Mouse (Mus musculus) liver, embryonic 14.5 days (tissue): ENCODE data around the gene Tuba8. TPM values are rescaled to one million over a fixed set of nuclear protein-coding genes. Genes with fewer than 3 reads are reported as not detected.

Source experiments
- ATAC-seq: fragments of 200-750 bp; cut with Nextera tagmentation; 2 replicates; pipeline ENCODE4 v1.8.0; 2017; ENCODE audit warnings: moderate number of reproducible peaks, mild to moderate bottlenecking, moderate library complexity; ENCODE audit not compliant: insufficient read depth
- DNase-seq, 3 experiments: peaks; one replicate each; pipeline ENCODE4 v3.0.0-alpha.2; 2012 to 2013; ENCODE audit warnings: low read depth in 3 of 3, low spot score in 3 of 3
- H3K27ac ChIP-seq: fragments of 300-500 bp; sonication (generic); 2 replicates; pipeline ENCODE4 v1.5.1; 2014; ENCODE audit warnings: moderate library complexity, mild to moderate bottlenecking, control low read depth, inconsistent platforms
- H3K27me3 ChIP-seq: fragments of 300-500 bp; sonication (generic); 2 replicates; pipeline ENCODE4 v1.6.1; 2014; ENCODE audit warnings: mild to moderate bottlenecking, low read length, moderate library complexity; ENCODE audit not compliant: control insufficient read depth, insufficient read depth
- H3K36me3 ChIP-seq: fragments of 300-500 bp; sonication (generic); replicated peaks from 2 replicates; pipeline ENCODE4 v1.6.1; 2014; ENCODE audit warnings: low read depth; ENCODE audit not compliant: control insufficient read depth, insufficient read depth
- H3K4me1 ChIP-seq, 2 experiments: fragments of 200-500 bp in 1 of 2; fragments of 300-500 bp in 1 of 2; sonication (generic) in 1 of 2; replicated peaks; 2 replicates each; pipeline ENCODE4 v1.6.1; 2012 to 2014; ENCODE audit warnings: antibody characterized with exemption in 1 of 2, inconsistent platforms in 1 of 2, low read length in 1 of 2; ENCODE audit not compliant: control insufficient read depth in 2 of 2, insufficient read depth in 2 of 2
- H3K4me2 ChIP-seq: fragments of 300-500 bp; sonication (generic); 2 replicates; pipeline ENCODE4 v1.6.1; 2014; ENCODE audit warnings: low read depth, mild to moderate bottlenecking, control low read depth, moderate library complexity
- H3K4me3 ChIP-seq, 2 experiments: fragments of 200-500 bp in 1 of 2; fragments of 300-500 bp in 1 of 2; sonication (generic) in 1 of 2; 2 replicates each; pipeline ENCODE4 v1.5.1; 2012 to 2014; ENCODE audit warnings: low read depth in 2 of 2, low read length in 2 of 2, mild to moderate bottlenecking in 2 of 2, control low read depth in 1 of 2, inconsistent platforms in 1 of 2, moderate library complexity in 1 of 2; ENCODE audit not compliant: insufficient read depth in 1 of 2
- H3K9ac ChIP-seq: fragments of 300-500 bp; sonication (generic); replicated peaks from 2 replicates; pipeline ENCODE4 v1.6.1; 2014; ENCODE audit warnings: mild to moderate bottlenecking, control low read depth, moderate library complexity
- H3K9me3 ChIP-seq: fragments of 300-500 bp; sonication (generic); 2 replicates; pipeline ENCODE4 v1.6.1; 2016; ENCODE audit warnings: low read length, mixed read lengths; ENCODE audit not compliant: control insufficient read depth
- CTCF ChIP-seq: IDR thresholded peaks from 2 replicates; pipeline ENCODE4 v1.5.1; 2016; ENCODE audit warnings: antibody characterized with exemption, low read depth, control low read depth
- EP300 ChIP-seq: IDR thresholded peaks from 2 replicates; pipeline ENCODE4 v1.6.1; 2016; ENCODE audit warnings: antibody characterized with exemption, low read depth
- WGBS: fragments of 180-500 bp; shearing (Covaris S2); extraction: QIAGEN DNeasy Blood & Tissue Kit; methylation state at CpG from one replicate; pipeline ENCODE4 v1.1.7; 2014; ENCODE audit not compliant: insufficient replicate concordance; 5-methylcytosine and 5-hydroxymethylcytosine counted together
- polyA plus RNA-seq, 2 experiments: library from polyadenylated mRNA; depleted of rRNA in 1 of 2; stranded (reverse) in 1 of 2; unstranded in 1 of 2; fragments of >200 nt; fragmentation: Nextera tagmentation in 1 of 2; extraction: Ambion mirVana in 1 of 2; gene quantifications; 2 replicates each; pipeline versions ENCODE4 v1.2.1 to v1.2.3; 2012 to 2014

Gene Tuba8
- polyA plus RNA-seq, 2 experiments, result 1.1 to 6.0 TPM

DNA sequence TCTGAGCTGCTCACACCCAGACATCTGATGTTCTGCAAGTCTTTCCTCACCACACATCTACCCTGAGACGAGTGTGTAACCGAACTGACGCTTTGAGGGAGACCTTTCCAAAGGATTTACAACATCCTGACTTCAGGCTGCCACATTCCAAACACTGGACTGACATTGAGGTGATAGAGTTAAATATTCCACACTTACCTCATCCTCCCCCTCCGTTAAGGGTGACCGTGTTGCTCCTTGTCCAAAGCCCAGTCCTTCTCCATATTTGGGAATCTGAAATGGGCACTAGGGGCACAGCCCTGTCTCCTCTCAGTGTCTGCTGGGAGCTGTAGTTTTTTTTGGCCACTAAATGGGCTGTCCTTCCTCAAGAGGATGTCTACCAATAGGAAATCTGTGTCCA is 37.0 kb upstream of the Tuba8 start:
- H3K27me3 ChIP-seq, result no peaks in the 10 kb centered on the region; the same call in 1 of the 2 replicates
- no peak overlapping the region for H3K27ac ChIP-seq
- H3K4me3 ChIP-seq, result no peak overlapping the region
- DNase-seq, result no peak
- H3K4me1 ChIP-seq, result peaks cover 0 to 10% of the 10 kb centered on the region in 2 experiments; a peak in 2 of 4 replicates
- H3K9me3 ChIP-seq, result no peaks in the 10 kb centered on the region
- TF ChIP-seq EP300 (no peak), CTCF (no peak)
- H3K36me3 ChIP-seq, result no peaks in the 10 kb centered on the region
- H3K9ac ChIP-seq, result no peak overlapping the region
- WGBS, result 50% methylated on average over 5 of the region's 5 CpGs
- H3K4me2 ChIP-seq, result no peak overlapping the region
- no peak for ATAC-seq

DNA sequence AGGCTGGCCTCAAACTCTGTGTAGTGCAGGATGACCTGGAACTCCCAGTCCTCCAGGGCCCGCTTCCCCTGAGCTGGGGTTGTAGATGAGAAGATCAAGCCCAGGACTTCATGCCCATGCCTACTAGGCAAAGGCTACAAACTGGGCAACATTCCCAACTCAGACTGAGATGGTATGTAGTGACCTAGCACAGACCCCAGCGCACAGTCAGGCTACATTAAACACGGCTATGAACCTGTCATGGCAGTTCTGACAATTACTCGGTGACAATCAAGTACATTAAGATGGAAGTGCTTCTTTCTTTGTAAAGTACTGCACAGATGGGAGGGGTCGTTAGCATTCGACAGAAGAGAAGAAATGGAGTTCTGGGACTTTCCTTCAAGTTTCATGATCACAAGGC is 35.7 kb upstream of the Tuba8 start:
- H3K27me3 ChIP-seq, result no peaks in the 10 kb centered on the region; the same call in 1 of the 2 replicates
- H3K4me1 ChIP-seq, result peaks cover 0 to 10% of the 10 kb centered on the region in 2 experiments; a peak in 2 of 4 replicates
- no peak overlapping the region for H3K4me3 ChIP-seq
- H3K4me2 ChIP-seq, result no peak overlapping the region
- no peaks in the 10 kb centered on the region for H3K9me3 ChIP-seq
- no peak overlapping the region for H3K27ac ChIP-seq
- H3K36me3 ChIP-seq, result no peaks in the 10 kb centered on the region
- 74% methylated on average over 6 of the region's 6 CpGs for WGBS
- H3K9ac ChIP-seq, result no peak overlapping the region
- ATAC-seq (no peak), DNase-seq (no peak)
- TF ChIP-seq CTCF, result no peak
- TF ChIP-seq EP300, result no peak

DNA sequence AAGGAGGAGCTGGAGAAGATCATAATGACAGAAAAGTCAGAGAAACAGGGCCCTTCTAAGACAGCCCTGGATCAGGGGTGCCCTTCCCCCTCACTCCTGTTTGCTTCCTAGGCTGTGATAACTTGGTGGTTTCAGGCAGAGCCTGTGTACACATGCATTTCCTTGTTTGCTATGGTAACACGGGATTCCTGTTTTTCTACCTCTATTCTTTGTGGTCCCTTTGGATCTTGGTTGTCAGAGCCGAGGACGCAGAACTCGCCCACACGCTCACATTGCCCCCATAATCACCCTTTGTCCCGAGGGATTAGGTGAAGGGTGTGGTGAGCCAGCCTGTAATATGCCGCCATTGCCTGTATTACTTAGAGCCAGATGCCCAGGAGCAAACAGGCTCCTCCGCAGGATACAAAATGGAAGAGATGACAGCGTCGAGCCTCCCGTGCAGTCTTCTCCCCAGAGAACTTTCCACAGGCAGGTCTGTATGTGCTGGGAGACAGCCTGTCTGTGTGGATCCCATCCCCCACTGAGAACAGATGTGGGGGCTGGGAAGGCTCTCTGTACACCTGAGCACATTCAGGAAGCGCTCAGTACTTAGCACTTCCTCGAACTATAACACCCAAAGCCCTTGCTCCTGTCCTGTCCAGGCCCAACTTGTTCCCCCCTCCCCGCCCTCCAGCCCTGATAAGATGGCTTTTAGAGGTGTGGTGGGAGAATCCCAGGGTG is 34.3 kb upstream of the Tuba8 start:
- no peak overlapping the region for H3K4me3 ChIP-seq

GRCm38 (mm10) chr6:121176731-121177098 is 33.8 kb upstream of the Tuba8 start:
- no peak overlapping the region for H3K9ac ChIP-seq
- no peaks in the 10 kb centered on the region; the same call in 1 of the 2 replicates for H3K27me3 ChIP-seq
- H3K9me3 ChIP-seq, result no peaks in the 10 kb centered on the region
- no peak overlapping the region for H3K27ac ChIP-seq
- no peak overlapping the region for H3K4me2 ChIP-seq
- ATAC-seq (no peak), DNase-seq (no peak)
- TF ChIP-seq EP300 (no peak), CTCF (no peak)
- H3K36me3 ChIP-seq, result no peaks in the 10 kb centered on the region
- 41% methylated on average over 4 of the region's 4 CpGs for WGBS
- H3K4me1 ChIP-seq, result peaks cover 0 to 10% of the 10 kb centered on the region in 2 experiments; a peak in 2 of 4 replicates
- no peak overlapping the region for H3K4me3 ChIP-seq

More for the DNA sequence above, 34.3 kb upstream of the Tuba8 start:
- Histone ChIP-seq H3K36me3 (no peaks in the 10 kb centered on the region), H3K4me1 (peaks cover 0 to 10% of the 10 kb centered on the region in 2 experiments; a peak in 2 of 4 replicates), H3K4me2 (no peak overlapping the region), H3K9ac (no peak overlapping the region), H3K27me3 (no peaks in the 10 kb centered on the region; the same call in 1 of the 2 replicates), H3K27ac (no peak overlapping the region), H3K9me3 (no peaks in the 10 kb centered on the region)
- ATAC-seq, result no peak
- 35% methylated on average over 14 of the region's 14 CpGs for WGBS
- TF ChIP-seq CTCF (no peak), EP300 (no peak)
- DNase-seq, result no peak

DNA sequence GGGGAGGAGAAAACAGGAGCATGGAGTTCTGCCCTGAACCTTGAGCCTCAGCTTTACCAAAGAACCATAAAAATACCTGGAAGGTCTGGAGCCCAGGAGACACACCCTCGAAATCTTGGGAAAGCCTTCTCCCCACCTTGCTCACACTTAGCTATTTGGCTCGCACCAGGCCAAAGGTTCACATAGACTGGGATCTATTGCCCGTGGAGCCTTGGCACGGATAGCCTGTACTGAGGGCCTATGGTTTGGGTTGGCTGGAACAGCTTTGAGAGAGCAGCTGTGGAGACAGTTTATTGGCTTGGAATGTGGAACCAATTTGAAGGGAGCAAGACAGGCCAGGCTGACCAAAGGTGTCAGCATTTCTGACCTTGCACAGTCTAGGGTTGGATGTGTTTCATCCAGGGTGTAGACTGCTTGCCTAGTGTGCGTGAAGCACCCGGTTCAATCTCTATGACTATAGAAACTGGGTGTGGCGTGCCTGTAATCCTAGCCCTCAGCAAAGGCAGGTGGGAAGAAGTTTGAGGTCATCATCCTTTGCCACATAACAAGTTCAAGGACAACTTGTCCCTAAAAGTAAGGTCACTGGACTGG is 33.3 kb upstream of the Tuba8 start:
- Histone ChIP-seq H3K27me3 (no peaks in the 10 kb centered on the region; the same call in 1 of the 2 replicates), H3K4me1 (peaks cover 0 to 10% of the 10 kb centered on the region in 2 experiments; a peak in 2 of 4 replicates), H3K4me2 (no peak overlapping the region), H3K27ac (no peak overlapping the region), H3K9ac (no peak overlapping the region), H3K36me3 (no peaks in the 10 kb centered on the region), H3K4me3 (no peak overlapping the region), H3K9me3 (no peaks in the 10 kb centered on the region)
- WGBS, result 67% methylated on average over 7 of the region's 7 CpGs
- 0 out of 2 replicates have a peak, but pooled peaks have one; percentile 18 for ATAC-seq
- TF ChIP-seq EP300 (no peak), CTCF (no peak)
- no peak for DNase-seq
